Mouse (Mus musculus): ENCODE data around the gene Col6a6.

Col6a6 gene

GRCm38 (mm10) chr9:105800286-105800685 is 27.7 kb downstream of the Col6a6 start:
- no peak for DNase-seq

DNA sequence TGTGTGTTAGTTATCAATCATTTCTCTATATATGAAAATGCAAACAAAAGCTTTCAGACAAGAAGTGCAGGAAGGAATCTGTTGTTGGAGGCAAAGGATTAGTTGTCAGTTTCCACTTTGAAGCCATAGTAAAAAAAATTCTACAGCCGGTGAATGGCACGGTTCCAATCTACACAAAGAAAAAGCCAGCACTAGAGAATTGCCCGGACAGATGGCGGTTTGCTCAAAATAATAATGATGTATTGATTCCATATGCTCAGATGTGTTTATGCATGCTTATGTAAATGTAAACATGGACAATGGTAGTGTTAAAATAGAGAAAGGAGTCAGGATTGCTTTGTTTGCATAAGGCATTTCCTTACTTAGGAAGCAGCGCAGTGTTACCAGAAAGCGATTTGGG is 31.8 kb downstream of the Col6a6 start:
- no peak for DNase-seq

GRCm38 (mm10) chr9:105794965-105795364 is 33.0 kb downstream of the Col6a6 start:
- DNase-seq = no peak

DNA sequence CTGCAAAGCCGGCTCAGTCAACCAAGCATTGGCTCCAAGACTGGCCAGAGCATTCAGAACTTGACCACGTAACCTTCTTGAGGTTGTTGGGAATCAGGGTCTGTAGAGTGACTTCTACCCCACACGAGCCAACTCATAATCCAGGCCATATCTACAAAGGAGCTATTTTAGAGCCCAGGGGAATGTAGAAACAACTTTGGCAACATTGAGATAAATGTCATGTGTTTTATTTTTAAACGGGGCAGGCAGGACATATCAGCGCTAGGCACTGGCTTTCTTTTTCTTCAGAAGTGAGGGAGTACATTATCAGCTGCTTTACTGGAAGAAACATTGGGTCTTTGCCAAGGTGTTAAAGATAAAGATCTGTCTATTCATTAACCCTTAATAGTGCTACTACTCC is 36.1 kb downstream of the Col6a6 start:
- no peak for DNase-seq

- no peak for DNase-seq
Measured at GRCm38 (mm10) chr9:105788203-105788602, 39.8 kb downstream of the Col6a6 start.

GRCm38 (mm10) chr9:105787800-105788199 is 40.2 kb downstream of the Col6a6 start:
- no peak for DNase-seq

GRCm38 (mm10) chr9:105784026-105784425 is 43.9 kb downstream of the Col6a6 start:
- no peak for DNase-seq

DNA sequence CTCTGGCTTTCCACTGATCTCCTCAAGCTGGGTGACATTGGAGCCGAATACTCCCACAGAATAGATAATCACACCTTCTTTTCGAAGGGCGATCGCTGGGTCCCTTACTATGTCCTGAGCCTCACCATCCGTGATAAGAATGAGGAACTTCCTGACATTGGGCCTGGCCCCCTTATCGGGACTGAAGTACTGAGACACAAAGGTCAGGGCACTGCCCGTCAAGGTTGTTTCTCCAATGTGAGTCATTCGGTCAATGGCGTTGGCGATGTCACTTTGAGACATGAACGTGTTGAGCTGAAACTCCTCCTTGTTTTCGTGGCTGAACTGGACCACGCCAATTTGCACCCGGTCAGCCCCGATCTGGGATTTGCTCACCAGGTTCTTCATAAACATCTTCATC is 47.3 kb downstream of the Col6a6 start:
- no peak for DNase-seq

DNA sequence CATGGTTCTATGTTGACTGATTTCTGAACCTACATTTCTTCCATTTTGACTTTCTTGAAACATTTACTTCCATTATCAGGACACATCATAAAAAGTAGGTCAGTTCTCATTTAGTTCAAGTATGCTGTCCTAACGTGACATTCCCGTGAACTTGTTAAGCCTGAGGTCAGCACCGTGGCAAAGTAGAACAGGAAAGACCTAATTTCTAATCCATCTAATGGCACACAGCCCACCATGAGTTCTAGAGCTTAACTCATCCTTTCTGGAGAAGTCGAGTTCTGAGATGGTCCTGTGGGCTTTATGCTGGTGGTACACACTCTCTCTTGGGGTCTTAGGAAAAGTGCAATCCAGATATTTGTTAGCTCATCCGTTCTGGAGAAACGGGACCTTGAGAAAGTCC is 49.2 kb downstream of the Col6a6 start:
- no peak for DNase-seq

GRCm38 (mm10) chr9:105774878-105775277 is 53.1 kb downstream of the Col6a6 start:
- DNase-seq = no peak

GRCm38 (mm10) chr9:105774321-105774720 is 53.6 kb downstream of the Col6a6 start:
- no peak for DNase-seq

GRCm38 (mm10) chr9:105771380-105771779 is 56.6 kb downstream of the Col6a6 start:
- DNase-seq = no peak

GRCm38 (mm10) chr9:105770690-105771089 is 57.3 kb downstream of the Col6a6 start:
- DNase-seq = no peak

DNA sequence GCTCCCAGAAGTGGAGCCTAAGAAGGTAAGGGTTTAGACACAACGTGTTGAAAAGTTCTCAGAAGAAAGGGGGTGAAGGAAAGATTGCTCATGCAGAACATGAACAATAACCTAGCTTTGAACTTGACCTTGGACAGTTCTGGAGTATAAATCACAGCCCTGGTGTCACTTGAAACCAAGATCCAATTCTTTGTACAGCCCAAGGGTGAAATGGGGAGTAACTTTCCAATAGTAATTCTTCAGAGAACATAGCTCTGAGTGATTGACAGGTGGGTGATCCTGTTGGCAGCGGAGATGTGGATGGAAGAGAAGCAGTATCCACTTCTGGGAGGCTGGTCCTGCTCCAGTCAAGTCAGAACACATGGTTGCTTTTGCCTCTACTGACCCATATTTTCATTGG is 62.1 kb downstream of the Col6a6 start:
- DNase-seq = no peak

GRCm38 (mm10) chr9:105764681-105765080 is 63.3 kb downstream of the Col6a6 start:
- no peak for DNase-seq

- no peak for DNase-seq
Measured at GRCm38 (mm10) chr9:105764127-105764526, 63.8 kb downstream of the Col6a6 start.

DNA sequence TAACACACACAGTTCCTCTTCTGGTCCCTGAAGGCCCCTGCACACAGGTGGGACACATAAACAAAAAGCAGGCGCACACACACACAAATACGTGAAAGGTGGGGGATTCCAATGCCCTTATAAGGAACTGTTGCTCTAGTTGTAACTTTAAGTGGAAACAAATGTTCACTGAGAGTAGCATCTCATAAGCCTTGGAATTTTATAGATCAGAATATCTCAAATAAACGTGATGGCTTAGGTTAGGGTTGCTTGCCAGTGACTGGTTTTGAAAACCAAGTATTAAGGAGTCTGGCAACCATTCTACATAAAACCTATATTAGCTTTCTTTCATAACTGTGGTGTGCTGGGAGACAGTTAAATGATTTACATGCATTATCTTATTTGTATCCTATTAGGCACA is 64.3 kb downstream of the Col6a6 start:
- DNase-seq = no peak

DNA sequence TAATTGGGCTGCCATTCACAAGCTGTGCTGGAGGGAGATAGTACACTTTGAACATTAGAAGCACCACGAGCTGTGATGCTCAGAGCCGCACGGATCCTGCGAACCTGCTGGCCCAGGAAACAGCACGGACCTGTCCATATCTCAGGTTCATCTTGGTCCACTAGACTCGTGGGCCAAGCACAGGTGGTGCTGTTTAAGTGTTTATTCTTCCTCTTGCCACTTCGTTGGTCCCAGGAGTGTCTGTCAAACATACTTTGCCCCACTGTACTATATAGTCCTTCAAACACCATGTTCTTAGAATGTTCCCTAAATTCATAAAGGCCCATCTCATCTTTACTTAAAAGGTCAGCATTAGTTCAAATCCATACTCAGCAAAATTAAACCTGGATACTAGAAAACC is 65.7 kb downstream of the Col6a6 start:
- DNase-seq = no peak

DNA sequence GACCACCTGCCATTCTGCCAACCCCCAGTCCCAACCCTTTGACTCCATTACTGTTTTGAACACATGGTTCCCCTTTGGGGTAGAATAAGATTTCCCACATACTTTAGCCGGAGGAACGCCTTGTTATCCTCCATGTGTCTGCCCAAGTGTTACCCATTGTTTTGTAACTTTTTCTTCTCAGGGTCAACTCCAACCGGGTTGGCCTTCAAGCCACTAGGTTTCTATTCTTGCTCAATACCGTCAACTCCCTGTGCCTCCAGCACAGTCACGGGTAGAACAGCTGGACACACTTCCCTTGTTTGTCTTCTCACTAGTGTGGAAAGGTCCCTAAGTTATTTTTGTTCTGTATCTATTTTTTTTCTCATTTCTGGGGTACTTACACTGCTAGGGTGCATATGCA is 69.1 kb downstream of the Col6a6 start:
- DNase-seq = no peak

GRCm38 (mm10) chr9:105758173-105758765 is 69.7 kb downstream of the Col6a6 start:
- no peak for DNase-seq

GRCm38 (mm10) chr9:105754256-105754655 is 73.7 kb downstream of the Col6a6 start:
- DNase-seq = no peak

DNA sequence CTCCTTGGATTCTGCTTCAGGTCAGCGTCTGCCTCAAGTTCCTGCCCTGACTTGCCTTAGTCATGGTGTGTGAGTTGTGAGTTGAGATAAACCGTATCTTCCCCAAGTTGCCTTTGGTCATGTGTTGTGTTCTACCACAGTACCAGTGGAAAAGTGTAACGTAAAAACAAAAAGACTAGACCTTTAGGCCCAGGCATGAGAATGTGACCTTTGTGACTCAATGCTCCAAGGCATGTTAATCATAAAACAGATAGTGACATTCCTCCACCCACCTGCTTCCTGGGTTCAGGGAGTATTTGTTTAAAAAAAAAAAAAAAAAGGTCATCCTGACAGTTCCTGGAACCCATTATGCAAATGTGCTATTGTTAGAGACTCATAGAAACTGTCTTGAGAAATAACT is 82.1 kb downstream of the Col6a6 start:
- DNase-seq = no peak

GRCm38 (mm10) chr9:105740413-105740812 is 87.5 kb downstream of the Col6a6 start:
- no peak for DNase-seq

DNA sequence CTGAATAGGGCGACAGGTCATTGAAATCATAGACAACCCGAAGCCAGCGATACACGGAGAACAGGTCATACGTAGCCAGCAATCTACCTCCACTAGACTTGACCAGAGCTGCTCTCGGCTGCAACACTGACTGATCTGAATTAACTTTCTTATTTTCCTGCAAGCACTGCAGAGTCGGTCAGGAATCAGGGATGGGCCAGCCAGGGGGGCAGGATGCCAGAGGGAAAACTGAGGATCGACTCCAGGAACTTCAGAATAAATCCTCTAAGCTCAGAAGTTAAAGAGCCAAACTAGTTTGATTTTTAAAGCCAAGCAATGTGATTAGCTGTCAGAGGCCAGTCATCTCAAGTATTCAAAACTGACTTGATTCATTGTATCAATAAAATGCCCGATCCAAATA is 88.5 kb downstream of the Col6a6 start:
- no peak for DNase-seq

DNA sequence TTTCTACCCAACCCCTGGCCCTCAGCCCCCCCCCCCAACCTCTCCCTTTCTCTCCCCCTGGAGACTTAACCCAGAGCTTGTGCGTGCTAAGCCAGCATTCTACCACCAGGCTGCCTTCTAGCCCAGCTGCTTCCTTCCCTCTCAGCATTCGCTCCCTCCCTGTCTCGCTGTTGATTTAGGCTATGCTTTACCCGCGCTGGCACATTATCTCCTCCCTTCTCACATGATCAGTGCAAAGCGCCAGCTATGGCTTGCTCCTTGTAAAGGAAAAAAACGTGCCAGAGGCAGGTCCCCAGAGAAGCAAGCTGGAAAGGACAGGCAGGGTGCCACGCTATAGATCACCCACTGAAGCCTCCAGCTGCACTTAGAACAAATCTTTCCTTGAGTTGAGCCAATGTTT is 90.5 kb downstream of the Col6a6 start:
- DNase-seq = no peak

GRCm38 (mm10) chr9:105735195-105735594 is 92.8 kb downstream of the Col6a6 start:
- DNase-seq = no peak
